Mouse (Mus musculus) kidney, adult 2 months (tissue): Measurements from ENCODE around the gene Abtb2.

Source experiments
- CTCF ChIP-seq: fragments of 200-500 bp; conservative IDR thresholded peaks from 2 replicates; pipeline ENCODE4 v1.5.1; 2011; ENCODE audit warnings: low read depth, mild to moderate bottlenecking, control low read depth, low read length, moderate library complexity, mixed read lengths; ENCODE audit not compliant: insufficient read depth, insufficient read length
- POLR2A ChIP-seq: fragments of 200-500 bp; IDR thresholded peaks from one replicate; pipeline ENCODE4 v1.6.1; 2011; ENCODE audit warnings: low read depth, low read length, control low read depth

DNA sequence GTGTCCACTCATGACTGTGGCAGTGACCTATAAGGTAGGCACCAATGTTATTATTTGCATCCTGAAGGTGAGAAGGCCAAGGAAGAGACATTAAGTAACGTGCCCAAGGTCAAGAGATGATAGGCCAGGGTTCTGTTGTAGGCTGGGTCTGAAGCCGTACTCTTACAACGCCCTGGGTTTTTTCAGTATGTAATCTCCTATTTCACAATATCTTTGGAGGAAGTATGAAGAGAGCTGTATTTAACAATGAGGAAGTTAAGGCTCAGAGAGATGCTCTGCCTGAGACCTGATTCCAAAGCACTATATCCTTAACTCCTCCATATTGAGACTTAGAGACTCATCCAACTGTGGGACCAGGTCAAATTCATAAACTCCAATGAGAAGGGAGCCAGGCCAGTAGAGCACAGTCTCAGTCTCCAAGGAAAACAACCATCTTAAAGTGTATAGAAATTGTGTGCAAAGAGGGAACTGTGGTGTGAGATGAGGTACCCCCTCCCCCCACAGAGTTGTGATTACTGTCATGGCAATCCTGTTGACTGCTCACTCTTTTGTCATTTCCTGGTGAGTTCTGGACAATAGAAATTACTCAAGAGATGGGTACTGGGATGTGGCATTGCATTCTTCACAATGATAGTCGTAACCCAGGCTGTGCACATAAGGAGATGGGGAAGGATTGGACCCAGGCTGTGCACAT is 39.8 kb downstream of the Abtb2 start:
- TF ChIP-seq CTCF (no peak), POLR2A (no peak)
